Mouse (Mus musculus): Measurements from ENCODE around the gene Optn. TPM values are rescaled to one million over a fixed set of nuclear protein-coding genes. Genes with fewer than 3 reads are reported as not detected.

Optn gene
- polyA plus RNA-seq, 1 experiment from 2014 or later, result 4.3 TPM

- no peak for DNase-seq (ENCODE audit: low spot score, missing footprints)
- 19% methylated on average over 8 of the region's 8 CpGs for WGBS
- no peak for ATAC-seq (ENCODE audit: low FRiP score)
- Histone ChIP-seq H3K27me3 (ENCODE audit: control insufficient read depth, insufficient read depth, low read length) (no peaks in the 10 kb centered on the region), H3K4me2 (peak overlapping the region; percentile 46), H3K36me3 (ENCODE audit: control insufficient read depth, insufficient read depth, low read length) (peaks cover 12% of the 10 kb centered on the region; the same call in 1 of the 2 replicates), H3K9me3 (ENCODE audit: control insufficient read depth, low read length) (no peaks in the 10 kb centered on the region), H3K9ac (ENCODE audit: low read length) (peak overlapping the region; percentile 69), H3K4me1 (ENCODE audit: control insufficient read depth, insufficient read depth, low read length) (peaks cover 10% of the 10 kb centered on the region; the same call in 1 of the 2 replicates), H3K27ac (ENCODE audit: low read depth, low read length) (no peak overlapping the region), H3K4me3 (ENCODE audit: low read depth, low read length) (peak overlapping the region; percentile 56)
Observed at GRCm38 (mm10) chr2:5011898-5012490, 51.9 kb downstream of the Optn start.

GRCm38 (mm10) chr2:5007107-5007506, 56.7 kb downstream of the Optn start:
- H3K9ac ChIP-seq (ENCODE audit: low read length), result no peak overlapping the region
- WGBS, result 95% methylated on average over 4 of the region's 4 CpGs
- H3K27me3 ChIP-seq (ENCODE audit: control insufficient read depth, insufficient read depth, low read length), result no peaks in the 10 kb centered on the region
- no peaks in the 10 kb centered on the region for H3K9me3 ChIP-seq (ENCODE audit: control insufficient read depth, low read length)
- H3K27ac ChIP-seq (ENCODE audit: low read depth, low read length), result no peak overlapping the region
- no peak overlapping the region for H3K4me2 ChIP-seq
- H3K4me1 ChIP-seq (ENCODE audit: control insufficient read depth, insufficient read depth, low read length), result peaks cover 8% of the 10 kb centered on the region; the same call in 1 of the 2 replicates
- H3K36me3 ChIP-seq (ENCODE audit: control insufficient read depth, insufficient read depth, low read length), result peaks cover 18% of the 10 kb centered on the region; the same call in 1 of the 2 replicates
- no peak overlapping the region for H3K4me3 ChIP-seq (ENCODE audit: low read depth, low read length)
- DNase-seq (ENCODE audit: low spot score, missing footprints) (no peak), ATAC-seq (ENCODE audit: low FRiP score) (no peak)

GRCm38 (mm10) chr2:5001266-5001665, 62.6 kb downstream of the Optn start:
- H3K36me3 ChIP-seq (ENCODE audit: control insufficient read depth, insufficient read depth, low read length), result peaks cover 15% of the 10 kb centered on the region
- no peak overlapping the region for H3K4me2 ChIP-seq
- no peak overlapping the region for H3K4me3 ChIP-seq (ENCODE audit: low read depth, low read length)
- H3K27me3 ChIP-seq (ENCODE audit: control insufficient read depth, insufficient read depth, low read length), result no peaks in the 10 kb centered on the region
- H3K9me3 ChIP-seq (ENCODE audit: control insufficient read depth, low read length), result no peaks in the 10 kb centered on the region
- H3K27ac ChIP-seq (ENCODE audit: low read depth, low read length), result no peak overlapping the region
- ATAC-seq (ENCODE audit: low FRiP score) (no peak), DNase-seq (ENCODE audit: low spot score, missing footprints) (peak; percentile 76)
- no peaks in the 10 kb centered on the region for H3K4me1 ChIP-seq (ENCODE audit: control insufficient read depth, insufficient read depth, low read length)
- WGBS, result 94% methylated on average over 6 of the region's 6 CpGs
- no peak overlapping the region for H3K9ac ChIP-seq (ENCODE audit: low read length)

- Histone ChIP-seq H3K4me3 (ENCODE audit: low read depth, low read length) (no peak overlapping the region), H3K27ac (ENCODE audit: low read depth, low read length) (no peak overlapping the region), H3K36me3 (ENCODE audit: control insufficient read depth, insufficient read depth, low read length) (peaks cover 12% of the 10 kb centered on the region), H3K9me3 (ENCODE audit: control insufficient read depth, low read length) (no peaks in the 10 kb centered on the region), H3K9ac (ENCODE audit: low read length) (no peak overlapping the region), H3K27me3 (ENCODE audit: control insufficient read depth, insufficient read depth, low read length) (no peaks in the 10 kb centered on the region), H3K4me1 (ENCODE audit: control insufficient read depth, insufficient read depth, low read length) (no peaks in the 10 kb centered on the region), H3K4me2 (no peak overlapping the region)
- no peak for ATAC-seq (ENCODE audit: low FRiP score)
- 85% methylated on average over 3 of the region's 3 CpGs for WGBS
- no peak for DNase-seq (ENCODE audit: low spot score, missing footprints)
Observed at GRCm38 (mm10) chr2:4998905-4999304, 64.9 kb downstream of the Optn start.

GRCm38 (mm10) chr2:4996421-4996824, 67.4 kb downstream of the Optn start:
- peaks cover 21% of the 10 kb centered on the region for H3K36me3 ChIP-seq (ENCODE audit: control insufficient read depth, insufficient read depth, low read length)
- WGBS, result 93% methylated on average over 6 of the region's 6 CpGs
- H3K9ac ChIP-seq (ENCODE audit: low read length), result no peak overlapping the region

GRCm38 (mm10) chr2:4995646-4996045, 68.2 kb downstream of the Optn start:
- no peak for ATAC-seq (ENCODE audit: low FRiP score)
- WGBS, result 93% methylated on average over 11 of the region's 11 CpGs
- DNase-seq (ENCODE audit: low spot score, missing footprints), result peak; percentile 47
- no peaks in the 10 kb centered on the region for H3K9me3 ChIP-seq (ENCODE audit: control insufficient read depth, low read length)
- no peaks in the 10 kb centered on the region for H3K4me1 ChIP-seq (ENCODE audit: control insufficient read depth, insufficient read depth, low read length)
- H3K4me2 ChIP-seq, result no peak overlapping the region
- no peak overlapping the region for H3K9ac ChIP-seq (ENCODE audit: low read length)
- no peaks in the 10 kb centered on the region for H3K27me3 ChIP-seq (ENCODE audit: control insufficient read depth, insufficient read depth, low read length)
- H3K4me3 ChIP-seq (ENCODE audit: low read depth, low read length), result no peak overlapping the region
- no peak overlapping the region for H3K27ac ChIP-seq (ENCODE audit: low read depth, low read length)
- peaks cover 25% of the 10 kb centered on the region for H3K36me3 ChIP-seq (ENCODE audit: control insufficient read depth, insufficient read depth, low read length)

More at GRCm38 (mm10) chr2:4996421-4996824, 67.4 kb downstream of the Optn start:
- no peak overlapping the region for H3K27ac ChIP-seq (ENCODE audit: low read depth, low read length)
- no peak for ATAC-seq (ENCODE audit: low FRiP score)
- H3K4me3 ChIP-seq (ENCODE audit: low read depth, low read length), result no peak overlapping the region
- H3K27me3 ChIP-seq (ENCODE audit: control insufficient read depth, insufficient read depth, low read length), result no peaks in the 10 kb centered on the region
- DNase-seq (ENCODE audit: low spot score, missing footprints), result peak; percentile 14
- H3K9me3 ChIP-seq (ENCODE audit: control insufficient read depth, low read length), result no peaks in the 10 kb centered on the region
- no peak overlapping the region for H3K4me2 ChIP-seq
- no peaks in the 10 kb centered on the region for H3K4me1 ChIP-seq (ENCODE audit: control insufficient read depth, insufficient read depth, low read length)

GRCm38 (mm10) chr2:4994436-4994835, 69.4 kb downstream of the Optn start:
- Histone ChIP-seq H3K4me1 (ENCODE audit: control insufficient read depth, insufficient read depth, low read length) (no peaks in the 10 kb centered on the region), H3K27me3 (ENCODE audit: control insufficient read depth, insufficient read depth, low read length) (no peaks in the 10 kb centered on the region), H3K27ac (ENCODE audit: low read depth, low read length) (no peak overlapping the region), H3K4me2 (no peak overlapping the region), H3K9ac (ENCODE audit: low read length) (no peak overlapping the region), H3K4me3 (ENCODE audit: low read depth, low read length) (no peak overlapping the region), H3K36me3 (ENCODE audit: control insufficient read depth, insufficient read depth, low read length) (peaks cover 24% of the 10 kb centered on the region), H3K9me3 (ENCODE audit: control insufficient read depth, low read length) (no peaks in the 10 kb centered on the region)
- 88% methylated on average over 4 of the region's 4 CpGs for WGBS
- ATAC-seq (ENCODE audit: low FRiP score) (no peak), DNase-seq (ENCODE audit: low spot score, missing footprints) (no peak)

GRCm38 (mm10) chr2:4993584-4993983, 70.3 kb downstream of the Optn start:
- H3K4me1 ChIP-seq (ENCODE audit: control insufficient read depth, insufficient read depth, low read length), result no peaks in the 10 kb centered on the region

GRCm38 (mm10) chr2:4988826-4989424, 74.9 kb downstream of the Optn start:
- DNase-seq (ENCODE audit: low spot score, missing footprints) (peak; percentile 60), ATAC-seq (ENCODE audit: low FRiP score) (no peak)
- peaks cover 14% of the 10 kb centered on the region for H3K36me3 ChIP-seq (ENCODE audit: control insufficient read depth, insufficient read depth, low read length)

More at GRCm38 (mm10) chr2:4993584-4993983, 70.3 kb downstream of the Optn start:
- DNase-seq (ENCODE audit: low spot score, missing footprints) (peak; percentile 10), ATAC-seq (ENCODE audit: low FRiP score) (no peak)
- H3K27me3 ChIP-seq (ENCODE audit: control insufficient read depth, insufficient read depth, low read length), result no peaks in the 10 kb centered on the region
- no peak overlapping the region for H3K4me2 ChIP-seq
- H3K4me3 ChIP-seq (ENCODE audit: low read depth, low read length), result no peak overlapping the region
- H3K9me3 ChIP-seq (ENCODE audit: control insufficient read depth, low read length), result no peaks in the 10 kb centered on the region
- H3K9ac ChIP-seq (ENCODE audit: low read length), result no peak overlapping the region
- H3K36me3 ChIP-seq (ENCODE audit: control insufficient read depth, insufficient read depth, low read length), result peaks cover 22% of the 10 kb centered on the region
- WGBS, result 93% methylated on average over 11 of the region's 11 CpGs
- no peak overlapping the region for H3K27ac ChIP-seq (ENCODE audit: low read depth, low read length)

More at GRCm38 (mm10) chr2:4988826-4989424, 74.9 kb downstream of the Optn start:
- Histone ChIP-seq H3K27ac (ENCODE audit: low read depth, low read length) (no peak overlapping the region), H3K4me1 (ENCODE audit: control insufficient read depth, insufficient read depth, low read length) (no peaks in the 10 kb centered on the region), H3K4me2 (no peak overlapping the region), H3K4me3 (ENCODE audit: low read depth, low read length) (no peak overlapping the region), H3K9me3 (ENCODE audit: control insufficient read depth, low read length) (no peaks in the 10 kb centered on the region), H3K27me3 (ENCODE audit: control insufficient read depth, insufficient read depth, low read length) (no peaks in the 10 kb centered on the region), H3K9ac (ENCODE audit: low read length) (no peak overlapping the region)
- WGBS, result 78% methylated on average over 11 of the region's 11 CpGs
